Mouse (Mus musculus): ENCODE results near the gene Rpgrip1l.

Rpgrip1l gene

DNA sequence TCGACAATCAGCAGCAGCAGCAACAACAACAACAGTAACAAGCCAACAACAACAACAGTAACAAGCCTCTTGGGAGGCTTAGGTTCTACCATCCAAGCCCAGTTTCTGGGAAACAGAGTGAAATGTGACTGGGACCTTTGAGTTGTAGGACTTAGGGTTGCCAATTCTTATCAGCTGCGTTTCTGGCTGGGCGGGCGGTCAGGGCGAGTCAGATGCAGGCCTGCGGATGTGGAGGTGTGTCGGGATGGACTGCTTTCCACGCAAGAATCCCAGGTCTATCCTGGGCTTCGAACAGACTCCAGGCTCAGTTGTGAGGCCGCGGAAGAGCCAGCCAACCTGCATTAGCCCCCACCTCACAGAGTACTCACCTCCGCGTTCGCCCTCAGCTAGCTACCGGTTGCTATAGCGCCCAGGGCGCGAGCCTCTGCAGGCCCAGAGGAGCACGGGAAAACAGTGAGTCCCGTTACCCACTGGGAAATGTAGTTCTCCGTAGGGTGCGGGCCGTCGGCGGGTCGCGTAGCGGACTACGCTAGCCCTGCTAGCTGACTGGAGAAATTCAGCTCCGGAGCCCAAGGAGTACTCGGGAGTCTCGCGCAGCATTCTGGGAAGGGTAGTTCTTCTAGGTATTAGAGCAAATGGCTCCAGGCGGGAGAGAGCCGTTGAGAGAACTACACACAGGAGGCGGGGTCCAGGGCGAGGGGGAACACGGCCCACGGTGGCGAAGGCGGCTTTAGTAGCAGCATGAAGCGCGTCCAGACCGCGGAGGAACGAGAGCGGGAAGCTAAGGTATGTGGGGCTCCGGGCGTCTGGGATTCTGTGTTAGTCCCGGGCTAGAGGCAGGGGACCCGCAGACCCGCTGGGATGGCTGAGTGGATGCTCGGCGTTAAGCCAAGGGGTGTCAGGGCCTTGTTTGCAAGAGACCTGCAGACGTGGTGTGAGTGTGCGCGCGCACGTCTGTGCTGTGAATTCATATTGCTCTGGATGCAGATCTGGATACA lies at the start of gene Rpgrip1l, which contains the start of gene Fto:
TSS of gene Rpgrip1l (minus strand) at position 428 of the 998 bp plus-strand sequence.
TSS of gene Fto (plus strand) at position 691 of the 998 bp plus-strand sequence.
- peak; percentile 100 for DNase-seq

DNA sequence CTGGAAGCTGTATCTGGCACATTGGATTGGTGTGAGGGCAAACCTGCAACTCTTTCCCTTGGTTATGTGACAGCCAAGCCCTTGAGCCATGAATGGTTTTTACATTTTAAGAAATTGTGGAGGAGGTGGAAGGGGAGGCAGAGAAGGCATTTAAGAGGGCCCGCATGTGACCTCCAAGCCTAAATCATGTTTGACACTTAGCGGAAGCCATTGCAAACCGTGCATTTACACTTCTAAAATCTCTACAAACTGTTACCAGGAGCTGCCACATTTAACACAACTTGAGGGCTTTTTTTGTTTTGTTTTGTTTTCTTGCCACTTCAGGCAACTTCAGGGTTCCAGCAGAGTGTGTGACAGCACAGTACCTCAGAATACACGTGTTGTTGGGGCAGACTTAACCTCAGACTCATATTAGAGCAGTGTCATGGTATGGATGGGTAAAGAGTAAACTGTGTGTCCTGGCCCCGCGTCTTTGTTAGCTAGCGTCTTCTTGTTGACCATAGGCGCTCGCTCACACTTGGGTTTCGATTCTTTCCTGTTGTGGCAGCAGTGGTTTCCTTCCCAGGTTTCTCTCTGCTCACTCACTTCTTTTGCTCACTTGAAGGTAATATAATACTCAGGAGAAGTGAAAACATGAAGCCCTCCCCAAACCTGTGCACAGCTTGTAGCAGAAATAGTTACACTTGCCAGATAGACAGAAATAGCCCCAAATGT lies 47.7 kb upstream of the Rpgrip1l start:
- no peak for DNase-seq

DNA sequence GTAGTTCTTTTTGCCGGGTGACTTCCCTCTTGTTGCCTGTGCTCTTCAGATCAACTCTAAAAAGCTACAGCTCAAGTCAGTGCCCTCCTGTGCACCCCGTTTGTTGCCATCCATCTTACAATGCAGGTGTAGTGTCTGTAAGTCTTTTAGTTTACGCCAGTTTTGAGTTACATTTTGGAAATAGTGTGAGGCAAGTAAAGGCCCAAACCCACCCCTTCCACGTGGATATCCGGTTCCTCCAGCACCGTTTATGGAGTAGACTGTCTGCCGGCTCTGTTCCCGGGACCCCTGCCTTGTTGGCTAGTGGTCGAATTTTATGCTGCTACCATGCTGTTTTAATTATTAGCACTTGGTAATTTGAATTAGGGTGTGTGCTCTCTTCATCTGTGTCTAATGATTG lies 46.4 kb upstream of the Rpgrip1l start:
- DNase-seq = no peak

DNA sequence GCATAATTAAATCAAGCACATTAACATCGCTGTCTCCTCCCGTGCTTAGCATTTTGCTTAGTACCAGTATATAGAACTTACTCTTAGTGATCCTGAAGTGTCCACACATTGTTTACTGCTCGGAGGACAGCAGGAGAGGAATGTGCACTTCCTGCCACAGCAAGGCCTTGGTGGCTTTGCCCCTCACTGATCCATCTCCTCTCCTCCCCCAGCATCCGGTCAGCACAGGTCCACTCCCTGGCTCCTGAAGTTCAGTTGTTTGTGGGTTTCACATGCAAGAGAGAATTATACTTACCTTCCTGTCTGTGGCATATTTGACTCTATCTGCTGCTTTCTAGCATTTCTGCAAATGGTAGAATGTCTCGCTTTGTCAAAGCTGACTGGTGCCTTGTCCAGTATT lies 45.0 kb upstream of the Rpgrip1l start:
- DNase-seq = no peak

DNA sequence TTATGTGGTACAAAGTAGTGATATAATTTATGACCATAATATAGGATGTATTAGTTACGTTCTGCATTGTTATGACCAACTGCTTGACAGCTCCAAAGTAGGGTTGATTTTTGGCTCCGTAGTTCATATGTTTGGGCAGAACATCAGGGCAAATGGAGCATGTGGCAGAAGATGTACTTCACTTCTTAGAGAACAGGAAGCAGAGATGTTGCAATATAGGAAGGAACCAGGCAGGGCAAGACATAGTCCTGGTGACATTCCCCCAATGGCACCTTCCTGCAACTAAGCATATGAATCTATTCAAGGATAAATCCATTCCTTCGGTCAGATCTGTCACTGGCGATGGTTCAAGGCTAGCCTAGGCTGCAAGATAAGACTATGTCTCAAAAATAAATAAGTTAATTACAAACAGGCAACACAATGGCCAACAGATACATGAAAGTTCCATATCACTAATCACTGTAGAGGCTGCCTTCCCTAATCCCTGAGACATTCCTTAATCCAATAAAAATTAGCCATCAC lies 44.5 kb upstream of the Rpgrip1l start:
- no peak for DNase-seq

DNA sequence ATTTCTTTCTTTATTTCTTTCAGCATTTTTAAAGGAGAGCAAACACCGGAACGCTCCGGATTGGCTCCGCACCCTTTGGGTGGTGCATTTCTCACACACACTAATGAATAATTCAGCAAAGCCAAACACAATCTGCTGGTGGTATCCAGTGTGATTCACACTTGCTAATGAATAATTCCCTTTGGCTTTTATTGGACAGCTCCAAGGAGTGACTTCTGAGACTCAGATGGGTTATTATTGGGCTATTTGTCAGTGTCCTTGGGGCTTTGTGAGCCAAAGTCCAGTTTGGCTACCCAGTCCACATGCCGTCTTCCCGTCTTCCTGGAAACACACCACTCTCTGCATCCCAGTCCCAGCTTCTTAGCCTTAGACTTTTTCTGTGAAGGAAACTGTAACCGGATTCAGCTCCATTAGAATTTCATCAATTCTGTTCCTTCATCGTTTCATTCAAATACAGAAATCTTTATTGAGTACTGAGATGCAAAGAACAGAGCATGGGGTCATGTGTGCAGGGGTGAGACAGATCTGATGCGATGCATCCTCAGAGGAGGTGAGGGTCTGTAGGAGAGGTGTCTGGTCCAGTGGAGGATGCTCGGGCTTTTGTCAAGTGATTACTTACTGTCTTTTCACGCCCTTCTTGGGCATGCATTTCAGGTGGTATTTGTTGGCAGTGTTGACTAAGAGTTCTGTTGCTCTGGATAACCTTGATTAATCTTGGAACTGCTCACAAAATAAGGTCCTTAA lies 43.1 kb upstream of the Rpgrip1l start:
- no peak for DNase-seq

DNA sequence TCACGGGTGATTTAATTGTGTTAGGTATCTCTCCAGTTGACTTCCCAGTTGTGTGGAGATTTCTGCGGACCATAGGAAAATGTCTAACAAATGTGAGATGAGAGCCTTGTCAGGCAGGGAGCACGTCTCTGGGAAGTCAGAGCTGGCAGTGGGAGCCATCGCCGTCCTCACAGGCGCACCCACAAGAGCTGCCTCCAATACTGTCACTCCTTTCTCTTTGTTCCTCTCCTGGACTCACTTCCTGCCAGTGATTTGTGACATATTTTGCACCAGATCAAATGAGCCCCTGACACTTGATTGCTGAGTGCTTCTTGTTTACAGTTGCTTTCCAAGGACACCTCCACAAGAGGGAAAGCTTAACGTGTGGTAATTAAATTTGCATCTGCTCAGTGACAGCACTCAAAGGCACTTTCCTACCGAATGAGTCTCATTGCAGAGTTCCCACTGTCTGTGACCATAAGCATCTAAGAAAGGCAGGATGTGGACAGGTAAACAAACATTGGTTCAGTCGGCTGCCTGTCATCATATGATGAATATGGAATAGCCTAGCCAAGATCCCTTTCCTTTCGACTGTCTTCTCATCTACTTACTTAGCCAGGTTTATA lies 42.3 kb upstream of the Rpgrip1l start:
- DNase-seq = peak; percentile 33

DNA sequence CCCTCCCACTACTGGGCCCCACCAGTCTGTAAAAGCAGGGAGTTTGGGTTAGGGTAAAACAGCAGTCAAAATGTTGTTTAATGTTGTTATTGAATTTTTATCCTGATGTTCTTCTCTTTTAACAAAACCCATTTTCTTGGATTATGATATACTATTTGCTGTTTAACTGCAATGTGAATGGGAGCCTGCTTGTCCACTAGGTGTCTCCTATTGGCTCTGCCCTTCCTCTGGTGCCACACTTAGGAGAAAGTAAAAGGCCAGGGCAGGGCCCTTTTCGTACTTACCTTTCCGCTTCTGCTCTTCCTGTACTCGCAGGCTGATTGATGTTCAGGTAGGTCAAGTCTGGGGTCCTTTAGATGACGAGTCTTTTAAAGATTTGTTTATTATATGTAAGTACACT lies 40.8 kb upstream of the Rpgrip1l start:
- DNase-seq = no peak

DNA sequence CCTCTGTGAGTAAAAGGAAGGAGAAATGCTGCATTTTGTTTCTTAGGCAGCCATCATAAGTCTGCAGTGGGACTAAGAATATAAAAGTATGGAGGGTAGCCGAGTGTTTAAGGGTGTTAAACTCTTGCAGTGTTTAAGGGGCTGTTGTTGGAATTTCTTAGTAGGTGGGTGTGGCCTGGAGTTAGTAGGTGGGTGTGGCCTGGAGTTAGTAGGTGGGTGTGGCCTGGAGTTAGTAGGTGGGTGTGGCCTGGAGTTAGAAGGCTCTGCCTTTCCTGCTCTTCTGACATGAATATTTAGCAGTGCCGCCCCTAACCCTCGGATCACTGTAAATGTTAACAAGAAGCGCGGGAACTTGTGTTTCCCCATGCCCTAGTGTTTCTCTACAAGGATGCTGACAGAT lies 40.0 kb upstream of the Rpgrip1l start:
- no peak for DNase-seq

DNA sequence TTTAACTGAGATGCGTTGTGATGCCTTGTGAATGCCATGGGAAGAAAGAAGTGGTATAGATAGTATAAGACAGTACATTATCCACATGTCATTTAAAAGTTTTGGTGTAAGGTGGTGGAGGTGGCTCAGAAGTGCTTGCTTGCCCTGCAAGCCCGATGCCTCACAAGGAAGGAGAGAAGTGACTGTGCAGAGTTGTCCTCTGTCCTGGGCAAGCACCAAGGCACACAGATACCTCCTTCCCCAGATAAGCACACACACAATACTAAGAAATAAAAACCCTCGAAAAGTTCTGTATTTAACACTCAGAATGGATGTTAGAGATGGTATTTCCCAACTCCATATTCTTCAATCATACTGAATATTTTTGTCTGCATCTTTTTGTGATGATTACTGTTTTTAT lies 39.5 kb upstream of the Rpgrip1l start:
- no peak for DNase-seq

DNA sequence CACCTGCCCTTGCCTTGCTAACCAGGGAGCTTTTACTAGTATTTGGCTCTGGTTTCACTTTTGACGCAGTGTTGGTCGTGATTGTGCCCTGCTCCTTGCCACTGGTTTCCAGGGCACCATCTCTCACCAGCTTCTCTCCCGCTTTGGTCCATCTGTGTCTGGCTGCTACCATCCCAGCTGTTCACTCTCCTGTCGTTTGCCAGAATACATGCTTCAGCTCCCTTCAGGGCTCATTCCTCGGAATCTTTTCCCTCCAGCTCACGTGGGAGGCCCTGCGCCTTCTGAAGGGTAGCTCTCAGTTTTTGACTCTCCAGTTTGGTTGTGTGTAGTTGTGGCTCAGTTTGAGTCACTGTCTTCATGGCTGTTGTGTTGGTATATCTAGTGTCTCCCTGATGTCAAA lies 37.6 kb upstream of the Rpgrip1l start:
- DNase-seq = peak; percentile 16

DNA sequence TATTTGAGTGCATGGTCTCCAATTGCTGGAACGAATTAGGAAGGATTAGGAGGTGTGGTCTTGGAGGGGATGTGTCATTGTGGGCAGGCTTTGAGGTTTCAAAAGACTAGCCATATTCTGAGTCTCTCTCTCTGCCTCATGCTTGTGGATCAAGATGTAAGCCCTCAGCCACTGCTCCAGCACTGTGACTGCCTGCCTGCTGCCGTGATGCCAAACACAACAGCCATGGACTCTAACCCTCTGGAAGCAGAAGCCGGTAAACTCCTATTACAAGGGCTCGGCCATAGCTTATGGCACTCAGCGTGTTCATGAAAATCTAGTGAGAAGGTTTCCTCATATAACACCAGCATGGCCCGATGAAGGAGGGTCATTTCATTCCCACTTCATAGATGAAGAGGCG lies 36.8 kb upstream of the Rpgrip1l start:
- DNase-seq = no peak

DNA sequence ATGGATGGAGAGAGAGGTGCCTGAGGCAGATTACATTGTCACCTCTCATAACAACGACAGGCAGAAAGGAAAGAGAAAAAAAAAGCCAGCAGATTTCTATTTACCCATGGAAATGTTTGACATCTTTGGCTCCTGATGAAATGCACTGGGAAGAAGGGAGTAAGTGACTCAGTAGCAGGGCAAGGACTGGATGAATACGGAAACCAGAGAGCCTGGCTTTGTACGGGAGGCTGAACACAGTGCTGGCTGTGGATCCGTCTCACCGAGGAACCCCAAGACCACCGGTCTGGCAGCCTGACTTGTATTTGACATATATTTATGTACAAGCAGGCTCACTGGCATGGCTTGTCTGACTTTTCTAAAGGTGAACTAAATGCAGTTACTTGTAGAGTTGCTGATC lies 34.5 kb upstream of the Rpgrip1l start:
- DNase-seq = no peak

DNA sequence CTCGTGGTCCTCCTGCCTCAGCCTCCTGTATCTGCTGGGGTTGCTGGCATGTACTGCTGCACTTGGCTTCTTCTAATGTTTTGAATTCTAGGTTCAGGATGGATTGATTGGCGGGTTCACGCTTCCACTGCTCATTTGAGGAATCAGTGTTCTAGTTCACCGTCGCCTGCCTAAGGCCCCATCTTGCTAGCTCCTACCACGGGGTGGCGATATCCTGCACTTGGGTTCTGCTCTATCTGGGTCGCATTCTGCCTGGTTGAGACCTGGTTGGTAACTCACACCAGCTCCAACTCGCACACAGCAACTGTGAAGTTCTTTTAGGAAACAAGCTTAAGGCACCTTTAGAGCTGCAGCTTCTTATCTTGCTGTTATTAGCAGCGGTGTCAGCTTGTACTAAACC lies 34.1 kb upstream of the Rpgrip1l start:
- DNase-seq = no peak

DNA sequence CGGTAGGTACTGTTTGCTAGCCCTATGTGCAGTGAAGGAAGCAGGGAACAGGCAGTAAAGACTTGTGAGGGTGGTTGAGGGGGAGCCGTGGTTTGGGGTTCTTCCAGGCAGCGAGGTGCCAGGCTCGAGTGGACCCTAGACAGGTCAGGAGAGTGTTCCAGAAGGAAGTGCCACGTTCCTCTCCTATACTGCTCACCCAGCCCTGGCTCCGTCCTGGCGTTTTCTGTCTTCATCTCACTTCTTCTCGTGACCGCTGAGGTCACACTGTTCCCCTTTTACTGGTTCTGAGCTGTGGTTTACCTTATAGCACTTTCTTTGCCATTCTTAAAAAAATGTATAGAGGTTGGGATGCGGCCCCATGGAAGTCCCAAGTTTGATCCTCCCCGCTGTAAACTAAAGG lies 31.6 kb upstream of the Rpgrip1l start:
- DNase-seq = no peak

DNA sequence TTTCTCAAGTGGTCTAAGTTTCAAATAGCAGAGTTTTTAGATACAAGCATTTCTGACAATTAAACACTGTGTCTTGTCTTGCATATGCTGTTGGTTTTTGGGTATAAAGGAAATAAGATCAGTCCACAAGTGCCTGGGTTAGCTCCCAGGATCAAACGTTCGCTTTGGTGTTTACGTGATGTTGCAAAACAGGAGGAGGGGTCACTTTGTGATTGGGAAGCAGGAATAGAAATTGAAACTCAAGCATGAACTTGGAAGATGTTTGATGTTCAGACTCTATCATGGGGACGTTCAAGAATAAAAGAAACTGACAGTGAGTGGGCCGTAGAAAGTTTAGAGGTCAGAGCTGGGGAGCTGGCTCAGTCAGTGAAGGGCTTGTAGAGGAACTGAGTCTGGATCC lies 29.7 kb upstream of the Rpgrip1l start:
- no peak for DNase-seq

DNA sequence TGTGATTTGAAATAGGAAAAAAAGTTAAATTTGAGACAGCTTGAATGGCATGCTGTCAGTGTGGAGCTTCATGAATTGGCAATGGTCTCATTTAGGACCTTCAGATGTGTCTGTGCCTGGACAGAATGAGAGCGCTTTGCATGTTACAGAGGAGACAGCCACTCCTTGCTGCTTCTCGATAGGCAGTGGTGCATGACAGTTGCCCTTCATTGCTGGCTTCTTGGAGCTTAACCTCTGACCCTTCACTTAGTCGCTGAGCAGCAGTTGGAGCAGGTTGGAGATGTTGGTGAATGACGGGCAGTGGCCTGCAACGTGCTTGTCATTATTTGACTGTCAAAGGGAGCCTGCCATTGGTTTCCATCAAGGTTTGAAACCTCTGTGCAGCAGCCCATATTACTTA lies 29.1 kb upstream of the Rpgrip1l start:
- no peak for DNase-seq

DNA sequence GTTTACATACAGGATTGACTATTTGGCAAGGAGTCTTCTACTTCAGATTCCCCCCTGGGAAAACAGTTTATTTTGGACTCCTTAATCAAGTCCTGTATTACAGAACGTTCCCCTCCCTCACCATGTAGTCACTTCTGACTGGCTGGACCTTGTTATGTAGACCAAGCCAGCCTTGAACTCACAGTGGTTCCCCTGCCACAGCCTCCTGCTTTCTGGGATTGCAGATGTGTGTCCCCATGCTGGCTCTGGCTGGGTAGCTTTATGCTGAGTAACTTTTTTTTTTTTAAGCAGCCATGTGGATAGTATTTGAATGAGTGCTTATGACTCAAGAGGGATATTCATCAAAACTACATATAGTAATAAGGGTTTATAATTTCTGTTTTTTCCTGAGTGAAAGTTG lies 27.7 kb upstream of the Rpgrip1l start:
- DNase-seq = no peak

DNA sequence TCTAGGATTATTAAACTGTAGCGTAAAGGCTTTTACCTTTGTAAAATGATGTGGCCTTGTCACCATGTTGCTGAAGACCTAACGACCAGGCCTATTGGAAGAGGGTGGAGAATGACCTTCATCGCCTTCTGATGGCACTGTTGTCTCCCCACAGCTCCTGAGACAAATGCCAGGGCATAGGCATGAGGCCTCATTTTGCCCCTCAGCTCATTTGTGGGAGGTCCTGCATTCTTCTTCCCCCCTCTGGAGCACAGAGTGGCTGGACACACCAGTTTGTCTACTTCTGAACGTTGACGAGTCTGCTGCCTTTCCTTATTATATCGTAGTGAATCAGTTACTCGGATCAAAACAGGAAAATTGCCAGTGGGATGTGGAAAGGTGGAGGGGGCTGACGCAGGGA lies 26.6 kb upstream of the Rpgrip1l start:
- no peak for DNase-seq

DNA sequence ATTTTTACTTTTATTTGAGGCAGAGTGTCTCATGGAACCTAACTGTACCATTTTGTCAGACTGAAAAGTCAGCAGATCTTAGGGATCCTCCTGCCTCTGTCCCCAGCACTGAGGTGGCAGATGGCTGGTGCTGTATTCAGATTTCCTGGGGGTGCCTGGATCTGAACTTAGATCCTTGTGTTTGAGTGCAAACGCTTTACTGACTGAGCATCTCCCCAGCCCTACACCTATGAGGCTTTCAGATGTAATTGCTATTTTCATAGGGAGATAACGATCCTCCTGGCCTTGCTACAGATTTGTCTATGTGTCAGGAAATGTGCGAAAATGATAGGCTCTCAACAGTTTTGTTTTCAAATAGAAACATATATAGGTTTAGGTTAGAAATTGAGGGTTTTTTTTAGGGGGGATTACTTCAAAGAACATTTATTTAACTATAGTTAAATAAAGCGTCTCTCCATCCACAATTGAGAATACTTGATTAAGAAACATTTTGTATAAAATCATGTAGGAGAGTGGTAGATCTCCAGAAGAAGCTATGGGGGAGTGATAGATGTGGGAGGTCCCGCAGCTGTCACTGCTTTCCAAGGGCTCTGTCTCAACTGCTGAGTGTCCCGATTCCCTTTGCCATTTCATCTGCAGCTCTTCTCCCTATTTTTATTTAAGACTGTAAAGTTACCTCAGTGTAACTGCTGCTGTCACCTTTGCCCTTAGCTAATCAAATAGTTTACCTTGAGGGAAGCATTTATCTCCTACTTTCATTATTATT lies 25.5 kb upstream of the Rpgrip1l start:
- DNase-seq = no peak

DNA sequence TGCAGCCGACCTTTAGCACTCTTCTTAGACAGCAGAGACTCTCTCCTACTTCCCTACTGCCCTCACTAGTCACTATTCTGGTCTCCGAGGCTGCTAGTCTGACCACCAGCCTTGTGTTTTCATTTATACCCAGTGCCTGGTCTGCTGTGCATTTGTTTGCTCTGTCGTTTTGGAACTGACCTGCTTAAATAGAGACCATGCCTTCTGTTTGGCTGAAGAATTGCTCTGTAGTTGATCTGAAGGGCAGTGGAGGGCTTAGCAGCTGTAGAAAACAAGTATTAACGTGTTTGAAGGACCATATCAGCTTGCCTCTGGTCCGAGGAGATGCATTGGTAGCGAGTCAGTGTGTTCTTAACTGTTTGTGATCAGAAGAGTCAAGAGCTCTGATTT lies 16.4 kb upstream of the Rpgrip1l start:
- DNase-seq = no peak

DNA sequence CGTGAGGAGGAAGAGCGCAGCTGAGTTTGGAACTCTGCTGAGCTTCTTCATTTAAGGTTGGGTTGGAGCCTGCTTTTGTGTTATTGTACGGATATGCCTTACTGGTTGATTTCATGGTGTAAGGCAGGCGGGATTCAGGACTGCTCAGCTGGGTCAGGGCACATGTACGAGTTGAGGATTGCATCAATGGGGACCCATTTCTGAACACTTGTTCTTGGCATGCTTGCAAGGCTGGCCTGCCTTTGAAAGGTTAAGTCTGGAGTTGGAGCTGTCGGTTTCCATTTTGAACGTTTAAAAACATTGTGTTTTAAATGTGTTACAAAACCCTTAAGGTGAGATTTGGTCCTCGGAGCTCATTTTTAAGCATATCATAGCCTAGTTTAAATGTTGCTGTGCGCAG lies 16.0 kb upstream of the Rpgrip1l start:
- no peak for DNase-seq

All from lung, postnatal 36 days (tissue).